Mouse (Mus musculus): ENCODE measurements around the gene Krt80. TPM values are rescaled to one million over a fixed set of nuclear protein-coding genes. Genes with fewer than 3 reads are reported as not detected.

The Krt80 gene
- polyA plus RNA-seq, 1 experiment from 2014 or later, result 0.12 TPM

DNA sequence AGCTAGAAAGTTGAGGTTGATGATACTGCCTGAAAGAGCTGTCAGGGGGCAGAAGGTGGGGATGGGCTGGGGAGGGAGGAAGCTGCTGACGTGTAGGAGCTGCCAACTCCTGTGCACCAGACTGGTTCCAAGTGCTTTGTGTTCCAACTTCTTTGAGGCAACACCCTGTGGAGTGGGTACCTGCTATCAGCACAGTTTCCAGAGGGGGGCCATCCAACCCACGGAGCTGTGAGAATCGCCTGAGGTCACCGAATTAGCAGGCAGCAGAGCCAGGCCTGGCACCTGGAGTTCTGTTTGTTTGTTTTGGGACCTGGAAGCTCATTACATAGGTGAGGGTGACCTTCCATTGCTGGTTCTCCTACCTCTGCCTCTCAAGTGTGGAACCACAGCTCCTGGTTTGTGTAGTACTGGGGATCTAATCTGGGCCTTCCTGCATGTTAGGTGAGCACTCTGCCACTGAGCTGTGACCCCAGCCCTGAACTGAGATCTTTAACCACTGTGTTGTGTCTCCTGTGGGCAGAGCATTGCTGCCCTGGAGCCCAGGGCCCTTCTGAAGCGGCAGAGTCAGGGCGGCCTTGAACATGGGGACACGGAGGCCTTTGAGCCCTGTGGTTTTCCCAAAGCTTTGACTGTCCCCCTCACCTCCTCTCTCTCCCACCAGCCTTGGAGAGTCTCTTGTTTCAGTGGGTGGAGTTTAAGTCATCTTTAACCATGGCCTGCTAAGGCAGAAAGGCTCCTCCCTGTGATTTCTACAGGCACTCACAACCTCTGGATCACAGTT is 4.9 kb downstream of the Krt80 start:
- no peaks in the 10 kb centered on the region for H3K27me3 ChIP-seq (replicated peaks)
- no peak for ATAC-seq (ENCODE audit: low FRiP score)
- WGBS, result 77% methylated on average over 7 of the region's 7 CpGs
- peaks cover under 1% of the 10 kb centered on the region; the same call in 1 of the 2 replicates for H3K4me1 ChIP-seq
- H3K27ac ChIP-seq (replicated peaks), result no peak overlapping the region
- H3K4me3 ChIP-seq (replicated peaks), result no peak overlapping the region
- H3K36me3 ChIP-seq, result no peaks in the 10 kb centered on the region
- H3K4me2 ChIP-seq, result no peak overlapping the region
- H3K9ac ChIP-seq (replicated peaks), result no peak overlapping the region
- no peaks in the 10 kb centered on the region for H3K9me3 ChIP-seq (replicated peaks)

DNA sequence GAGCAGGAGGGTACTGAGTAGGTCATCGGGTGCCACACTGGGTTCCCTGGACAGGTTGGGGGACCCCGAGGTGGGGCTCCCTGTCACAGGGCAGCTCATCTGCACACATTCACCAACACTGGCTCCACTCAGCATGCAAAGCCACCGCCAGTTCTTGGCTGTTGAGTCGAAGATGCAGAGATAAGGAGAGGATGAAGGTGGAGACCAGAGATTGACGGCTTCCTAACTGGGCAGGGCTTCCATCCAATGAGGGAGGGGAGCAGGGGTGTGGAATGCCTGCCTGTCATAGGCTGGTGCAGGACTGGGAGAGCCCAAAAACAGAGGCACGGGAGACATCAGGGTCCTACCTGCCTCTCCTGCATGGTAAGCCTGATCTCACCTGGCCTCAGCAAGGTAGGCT is 5.5 kb downstream of the Krt80 start:
- H3K4me1 ChIP-seq, result no peaks in the 10 kb centered on the region; the same call in 1 of the 2 replicates

DNA sequence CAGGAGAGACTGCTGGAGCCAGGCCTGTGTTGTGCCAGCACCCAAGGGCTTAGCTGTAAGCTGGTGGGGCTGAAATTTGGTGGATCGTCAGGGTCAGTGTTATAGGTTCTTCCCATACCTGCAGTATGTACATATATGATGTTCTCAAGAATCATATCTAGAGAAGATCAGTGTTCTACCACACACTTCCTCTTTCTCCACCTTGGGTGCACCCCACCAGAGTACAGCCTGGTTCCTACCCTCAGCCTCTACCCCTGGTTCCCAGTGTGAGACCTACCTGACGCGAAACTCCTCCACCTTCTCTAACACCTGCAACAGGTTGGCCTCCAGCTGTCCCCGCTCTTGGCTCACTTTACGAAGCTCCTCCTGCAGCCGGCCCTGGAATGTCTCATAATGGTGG is 6.0 kb downstream of the Krt80 start:
- H3K36me3 ChIP-seq, result no peaks in the 10 kb centered on the region
- WGBS, result 86% methylated on average over 6 of the region's 6 CpGs
- H3K4me2 ChIP-seq, result no peak overlapping the region
- no peaks in the 10 kb centered on the region for H3K4me1 ChIP-seq
- ATAC-seq (ENCODE audit: low FRiP score), result no peak
- H3K9me3 ChIP-seq (replicated peaks), result no peaks in the 10 kb centered on the region
- H3K9ac ChIP-seq (replicated peaks), result no peak overlapping the region
- no peak overlapping the region for H3K4me3 ChIP-seq (replicated peaks)
- H3K27ac ChIP-seq (replicated peaks), result no peak overlapping the region
- no peaks in the 10 kb centered on the region for H3K27me3 ChIP-seq (replicated peaks)

More for the DNA sequence above, 5.5 kb downstream of the Krt80 start:
- Histone ChIP-seq H3K9ac (replicated peaks) (no peak overlapping the region), H3K4me2 (no peak overlapping the region), H3K27me3 (replicated peaks) (no peaks in the 10 kb centered on the region), H3K4me3 (replicated peaks) (no peak overlapping the region), H3K9me3 (replicated peaks) (no peaks in the 10 kb centered on the region), H3K36me3 (no peaks in the 10 kb centered on the region), H3K27ac (replicated peaks) (no peak overlapping the region)
- 76% methylated on average over 6 of the region's 6 CpGs for WGBS
- no peak for ATAC-seq (ENCODE audit: low FRiP score)

DNA sequence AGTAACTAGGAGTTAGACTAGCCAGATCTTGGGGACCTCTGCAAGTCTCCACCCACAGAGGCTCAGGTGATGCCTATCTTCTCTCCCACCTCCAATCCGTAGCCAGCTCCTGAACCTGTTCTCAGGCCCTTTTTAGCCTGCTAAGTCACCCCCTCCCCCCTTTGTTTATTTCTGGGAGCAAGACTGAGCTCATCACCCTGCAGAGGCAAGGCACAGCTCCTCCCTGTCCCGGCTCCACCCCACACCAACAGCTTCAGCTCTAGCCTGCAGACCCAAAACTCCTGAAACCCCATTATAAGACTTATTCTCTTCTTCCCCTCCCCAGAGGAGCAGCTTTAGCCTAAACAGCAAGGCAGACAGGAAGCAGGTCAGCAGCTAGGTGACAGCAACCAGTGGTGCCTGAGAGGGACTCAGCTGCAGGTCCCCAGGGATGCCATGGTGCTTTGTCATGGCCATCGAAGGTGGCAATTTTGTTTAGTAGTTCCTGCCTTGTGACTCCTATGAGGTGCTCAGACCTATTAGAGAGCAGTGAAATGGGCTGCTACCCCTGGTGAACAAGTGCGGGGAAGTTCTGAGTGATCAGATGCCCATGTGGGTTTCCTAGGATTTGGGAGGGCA is 7.5 kb downstream of the Krt80 start:
- H3K27me3 ChIP-seq (replicated peaks), result no peaks in the 10 kb centered on the region
- H3K9ac ChIP-seq (replicated peaks), result no peak overlapping the region
- H3K4me2 ChIP-seq, result no peak overlapping the region
- no peak overlapping the region for H3K4me3 ChIP-seq (replicated peaks)
- 77% methylated on average over 4 of the region's 4 CpGs for WGBS
- ATAC-seq (ENCODE audit: low FRiP score), result no peak
- H3K27ac ChIP-seq (replicated peaks), result no peak overlapping the region
- no peaks in the 10 kb centered on the region for H3K4me1 ChIP-seq
- no peaks in the 10 kb centered on the region for H3K9me3 ChIP-seq (replicated peaks)
- no peaks in the 10 kb centered on the region for H3K36me3 ChIP-seq

DNA sequence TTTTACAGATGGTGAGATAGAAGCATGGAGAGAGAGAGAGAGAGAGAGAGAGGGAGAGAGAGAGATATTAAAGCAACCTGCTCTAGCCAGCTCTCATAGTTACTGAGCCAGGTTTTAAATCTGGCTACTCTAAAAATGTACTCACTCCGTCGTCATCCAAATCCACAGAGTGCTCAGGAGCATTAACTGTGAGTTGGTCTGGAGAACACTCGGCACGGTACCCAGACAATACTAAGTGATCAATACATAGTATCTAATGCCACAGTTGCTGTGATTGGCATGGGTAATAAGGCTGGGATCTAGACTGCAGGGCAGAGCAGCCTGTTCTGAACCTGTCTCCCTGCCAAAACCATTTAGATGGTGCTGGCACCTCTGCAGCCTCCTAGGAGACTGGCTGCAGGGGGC is 14.6 kb downstream of the Krt80 start:
- Histone ChIP-seq H3K9me3 (replicated peaks) (no peaks in the 10 kb centered on the region), H3K27ac (replicated peaks) (no peak overlapping the region), H3K9ac (replicated peaks) (no peak overlapping the region), H3K4me2 (no peak overlapping the region), H3K4me3 (replicated peaks) (no peak overlapping the region), H3K36me3 (no peaks in the 10 kb centered on the region), H3K4me1 (no peaks in the 10 kb centered on the region), H3K27me3 (replicated peaks) (0 out of 2 replicates have a peak, but pooled peaks cover 3% of the 10 kb centered on the region)
- 70% methylated on average over 4 of the region's 4 CpGs for WGBS
- no peak for ATAC-seq (ENCODE audit: low FRiP score)

- Histone ChIP-seq H3K27ac (replicated peaks) (no peak overlapping the region), H3K9ac (replicated peaks) (no peak overlapping the region), H3K36me3 (no peaks in the 10 kb centered on the region), H3K4me2 (no peak overlapping the region), H3K4me1 (no peaks in the 10 kb centered on the region), H3K27me3 (replicated peaks) (0 out of 2 replicates have a peak, but pooled peaks cover 3% of the 10 kb centered on the region), H3K9me3 (replicated peaks) (no peaks in the 10 kb centered on the region), H3K4me3 (replicated peaks) (no peak overlapping the region)
- WGBS, result 58% methylated on average over 10 of the region's 10 CpGs
- no peak for ATAC-seq (ENCODE audit: low FRiP score)
Observed at GRCm38 (mm10) chr15:101352706-101353465, 17.1 kb downstream of the Krt80 start.

DNA sequence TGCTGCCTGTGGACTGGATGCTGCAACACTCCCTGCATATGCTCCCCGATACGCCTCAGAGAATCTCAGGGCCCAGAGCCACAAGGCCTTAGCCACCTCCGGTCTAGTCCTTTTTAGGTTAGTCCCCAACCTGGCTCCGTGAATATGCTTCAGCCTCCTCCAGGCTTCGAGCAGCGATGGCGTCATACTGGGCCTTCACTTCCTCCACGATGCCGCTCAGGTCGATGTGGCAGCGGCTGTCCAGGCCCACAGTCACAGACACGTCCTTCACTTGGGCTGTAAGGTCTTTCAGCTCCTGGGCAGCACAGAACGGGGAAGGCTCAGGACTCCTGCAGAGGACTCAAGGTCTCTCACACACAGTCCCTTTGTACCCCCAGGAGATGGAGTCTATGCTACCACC is 17.9 kb downstream of the Krt80 start:
- no peak for ATAC-seq (ENCODE audit: low FRiP score)
- WGBS, result 76% methylated on average over 13 of the region's 13 CpGs
- no peaks in the 10 kb centered on the region for H3K9me3 ChIP-seq (replicated peaks)

DNA sequence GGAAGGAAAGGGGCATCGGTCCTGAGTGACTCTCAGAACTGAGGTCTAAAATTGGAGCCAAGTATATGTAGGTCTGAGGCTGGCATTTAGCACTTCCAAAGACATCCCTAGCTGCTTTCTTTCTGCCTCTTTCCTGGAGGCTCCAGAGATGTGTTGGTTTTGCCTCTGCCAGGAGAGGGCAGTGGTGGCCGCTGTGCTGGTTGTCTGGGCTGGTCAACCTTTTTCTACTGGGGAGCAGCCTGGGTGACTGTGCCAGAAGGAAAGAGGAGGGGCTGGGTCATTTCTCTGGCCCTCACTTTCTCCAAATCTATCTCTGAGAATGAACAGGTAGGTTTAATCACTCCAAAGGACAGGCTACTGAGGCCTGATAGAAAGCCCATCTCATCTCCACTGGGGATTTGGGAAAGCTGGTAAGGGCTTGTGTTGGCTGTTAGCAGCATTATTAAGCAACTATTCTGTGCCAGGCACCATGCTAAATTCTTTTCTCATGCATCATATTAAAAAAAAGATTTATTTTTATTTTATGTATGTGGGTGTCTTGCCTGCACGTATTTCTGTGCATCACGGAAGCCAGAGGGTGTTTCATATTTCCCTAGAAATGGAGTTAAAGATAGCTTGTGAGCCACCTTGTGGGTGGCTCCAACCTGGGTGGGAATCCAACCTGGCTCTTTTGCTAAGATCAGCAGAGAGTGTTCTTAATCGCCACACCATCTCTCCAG is 28.0 kb downstream of the Krt80 start:
- Histone ChIP-seq H3K4me1 (no peaks in the 10 kb centered on the region), H3K4me3 (replicated peaks) (no peak overlapping the region), H3K36me3 (no peaks in the 10 kb centered on the region), H3K27me3 (replicated peaks) (peaks cover 7% of the 10 kb centered on the region; the same call in 1 of the 2 replicates), H3K9me3 (replicated peaks) (no peaks in the 10 kb centered on the region), H3K4me2 (no peak overlapping the region), H3K9ac (replicated peaks) (no peak overlapping the region), H3K27ac (replicated peaks) (no peak overlapping the region)
- no peak for ATAC-seq (ENCODE audit: low FRiP score)
- 58% methylated on average over 5 of the region's 5 CpGs for WGBS

More for the DNA sequence above, 17.9 kb downstream of the Krt80 start:
- H3K27ac ChIP-seq (replicated peaks), result no peak overlapping the region
- no peaks in the 10 kb centered on the region for H3K36me3 ChIP-seq
- 0 out of 2 replicates have a peak, but pooled peaks cover 3% of the 10 kb centered on the region for H3K27me3 ChIP-seq (replicated peaks)
- no peak overlapping the region for H3K4me2 ChIP-seq
- H3K4me1 ChIP-seq, result no peaks in the 10 kb centered on the region
- H3K9ac ChIP-seq (replicated peaks), result no peak overlapping the region
- H3K4me3 ChIP-seq (replicated peaks), result no peak overlapping the region

- WGBS, result 2% methylated on average over 2 of the region's 2 CpGs
Observed at GRCm38 (mm10) chr15:101339537-101339936, 30.4 kb downstream of the Krt80 start.

DNA sequence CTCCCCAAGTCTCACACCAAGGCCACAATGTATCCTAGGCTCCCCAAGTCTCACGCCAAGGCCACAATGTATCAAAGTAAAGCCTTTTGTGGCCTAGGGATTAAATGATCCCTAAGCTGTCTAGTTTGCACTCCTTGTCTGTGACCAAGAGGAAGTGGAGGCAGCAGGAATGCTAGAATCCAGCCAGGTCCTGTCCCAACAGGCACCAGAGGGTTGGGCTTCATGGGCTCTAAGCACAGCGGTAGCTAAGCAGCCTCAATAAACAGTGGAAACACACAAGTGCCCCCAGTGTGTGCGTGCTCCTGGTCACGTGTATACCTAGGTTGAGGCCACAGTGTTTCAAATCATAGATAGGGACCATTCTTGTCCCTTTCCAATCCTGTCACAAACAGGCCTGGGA is 31.6 kb downstream of the Krt80 start:
- 79% methylated on average over 4 of the region's 4 CpGs for WGBS
- no peak overlapping the region for H3K4me2 ChIP-seq

More at GRCm38 (mm10) chr15:101339537-101339936, 30.4 kb downstream of the Krt80 start:
- no peak overlapping the region for H3K4me3 ChIP-seq (replicated peaks)
- no peak overlapping the region for H3K4me2 ChIP-seq
- no peak overlapping the region for H3K9ac ChIP-seq (replicated peaks)
- H3K4me1 ChIP-seq, result no peaks in the 10 kb centered on the region
- ATAC-seq (ENCODE audit: low FRiP score), result peak; percentile 93
- H3K36me3 ChIP-seq, result no peaks in the 10 kb centered on the region
- H3K27ac ChIP-seq (replicated peaks), result no peak overlapping the region
- no peaks in the 10 kb centered on the region for H3K9me3 ChIP-seq (replicated peaks)
- peaks cover 7% of the 10 kb centered on the region for H3K27me3 ChIP-seq (replicated peaks)

GRCm38 (mm10) chr15:101336474-101337174 is 33.3 kb downstream of the Krt80 start:
- Histone ChIP-seq H3K4me2 (no peak overlapping the region), H3K36me3 (no peaks in the 10 kb centered on the region), H3K4me3 (replicated peaks) (no peak overlapping the region), H3K9me3 (replicated peaks) (no peaks in the 10 kb centered on the region), H3K27ac (replicated peaks) (no peak overlapping the region), H3K27me3 (replicated peaks) (peaks cover 7% of the 10 kb centered on the region), H3K4me1 (no peaks in the 10 kb centered on the region), H3K9ac (replicated peaks) (no peak overlapping the region)
- WGBS, result 55% methylated on average over 24 of the region's 24 CpGs
- ATAC-seq (ENCODE audit: low FRiP score), result no peak

More for the DNA sequence above, 31.6 kb downstream of the Krt80 start:
- Histone ChIP-seq H3K9ac (replicated peaks) (no peak overlapping the region), H3K9me3 (replicated peaks) (no peaks in the 10 kb centered on the region), H3K27ac (replicated peaks) (no peak overlapping the region), H3K36me3 (no peaks in the 10 kb centered on the region), H3K27me3 (replicated peaks) (peaks cover 7% of the 10 kb centered on the region), H3K4me3 (replicated peaks) (no peak overlapping the region), H3K4me1 (no peaks in the 10 kb centered on the region)
- no peak for ATAC-seq (ENCODE audit: low FRiP score)

All from neural tube, embryonic 15.5 days (tissue).